ENCODE assay signal across 23 mouse cellular contexts in genomic region chr1:36772198-36772934, GRCm38 (mm10). TPM values are rescaled to one million over a fixed set of nuclear protein-coding genes. Genes with fewer than 3 reads are reported as not detected.
DNase-seq lines count a peak whose midpoint lies in the region; ATAC-seq and TF ChIP-seq lines count a peak whose summit lies in the region.
"Had no signal": no experiment of that assay in that cellular context is flagged by ENCODE, and none has a peak within 500 bp of the region (broad histone marks: within the 10 kb centered on the region; RNA-seq: fewer than 3 reads in every experiment).

No protein-coding gene starts in this region.

- no peaks in the 10 kb centered on the region for H3K9me3 ChIP-seq in intestine, embryonic 15.5 days
- no peaks in the 10 kb centered on the region for H3K9me3 ChIP-seq in stomach, postnatal 0 days (ENCODE audit: control insufficient read depth, low read length)
- no peaks in the 10 kb centered on the region for H3K9me3 ChIP-seq in hindbrain, embryonic 11.5 days (ENCODE audit: control insufficient read depth, low read length)
- H3K9me3 ChIP-seq: embryonic facial prominence, embryonic 12.5 days; G1E; midbrain, embryonic 15.5 days had no signal

- H3K27me3 ChIP-seq in intestine, embryonic 15.5 days (replicated peaks) = peaks cover 3% of the 10 kb centered on the region; the same call in 1 of the 2 replicates
- no peaks in the 10 kb centered on the region for H3K27me3 ChIP-seq in stomach, postnatal 0 days (ENCODE audit: control insufficient read depth, insufficient read depth, low read length)
- peaks cover 5% of the 10 kb centered on the region; the same call in 1 of the 2 replicates for H3K27me3 ChIP-seq in hindbrain, embryonic 11.5 days (ENCODE audit: control insufficient read depth, insufficient read depth, low read length)

- no peak overlapping the region for H3K27ac ChIP-seq in intestine, embryonic 15.5 days
- H3K27ac ChIP-seq in stomach, postnatal 0 days (replicated peaks) = no peak overlapping the region
- H3K27ac ChIP-seq in hindbrain, embryonic 11.5 days (ENCODE audit: low read depth, low read length) = no peak overlapping the region
- H3K27ac ChIP-seq: embryonic facial prominence, embryonic 12.5 days; hindbrain, embryonic 13.5 days; macrophage; midbrain, embryonic 15.5 days; neural tube, embryonic 13.5 days had no signal

- H3K4me2 ChIP-seq in intestine, embryonic 15.5 days (replicated peaks) = no peak overlapping the region
- H3K4me2 ChIP-seq in stomach, postnatal 0 days (replicated peaks; ENCODE audit: low read depth) = no peak overlapping the region
- no peak overlapping the region for H3K4me2 ChIP-seq in hindbrain, embryonic 11.5 days (replicated peaks; ENCODE audit: low read depth, low read length)
- H3K4me2 ChIP-seq: embryonic facial prominence, embryonic 12.5 days; hindbrain, embryonic 13.5 days; midbrain, embryonic 15.5 days; neural tube, embryonic 13.5 days had no signal

- 71% methylated on average over 9 of the region's 9 CpGs for WGBS in intestine, embryonic 15.5 days
- WGBS in stomach, postnatal 0 days = 72% methylated on average over 9 of the region's 9 CpGs
- WGBS in hindbrain, embryonic 11.5 days = 87% methylated on average over 9 of the region's 9 CpGs

- ATAC-seq in intestine, embryonic 15.5 days = peak; percentile 94
- ATAC-seq in stomach, postnatal 0 days (ENCODE audit: low FRiP score, low TSS enrichment) = peak; percentile 90
- ATAC-seq in hindbrain, embryonic 11.5 days (ENCODE audit: low FRiP score) = no peak
- ATAC-seq: forebrain, postnatal 0 days; liver, postnatal 0 days; lung, postnatal 0 days; midbrain, embryonic 15.5 days had no signal

- TF ChIP-seq EP300 in stomach, postnatal 0 days (optimal IDR thresholded peaks at IDR 0.05) = no peak

- DNase-seq in CD4-positive, CD25-positive, alpha-beta regulatory T cell, adult 2 months (ENCODE audit: low read depth, low spot score) = peak; percentile 40
- peak; percentile 40 for DNase-seq in ES-CJ7 (ENCODE audit: low read depth, low spot score)
- peak; percentile 68 for DNase-seq in stomach, postnatal 0 days (ENCODE audit: low spot score)
- DNase-seq in frontal cortex, postnatal 25 days (ENCODE audit: low spot score in 2 of 2) = no peak
- DNase-seq in hindbrain, embryonic 11.5 days (ENCODE audit: low spot score) = no peak
- no peak for DNase-seq in heart, postnatal 4 days
- DNase-seq: adrenal gland, postnatal 14 days; cerebellum, adult 2 months; cerebellum, postnatal 25 days; forebrain, postnatal 0 days; kidney, adult 9 months; liver, postnatal 0 days; right cerebral cortex, adult 18-20 months; right cerebral cortex, postnatal 4 days had no signal

- H3K4me1 ChIP-seq in intestine, embryonic 15.5 days (replicated peaks) = no peaks in the 10 kb centered on the region; the same call in 1 of the 2 replicates
- H3K4me1 ChIP-seq in stomach, postnatal 0 days (replicated peaks; ENCODE audit: control insufficient read depth, insufficient read depth) = no peaks in the 10 kb centered on the region
- 0 out of 2 replicates have a peak, but pooled peaks cover 3% of the 10 kb centered on the region for H3K4me1 ChIP-seq in hindbrain, embryonic 11.5 days (replicated peaks; ENCODE audit: control insufficient read depth, insufficient read depth, low read length)
- H3K4me1 ChIP-seq: hindbrain, embryonic 13.5 days; midbrain, embryonic 15.5 days had no signal

- no peak for TF ChIP-seq CTCF in stomach, postnatal 0 days (IDR thresholded peaks at IDR 0.05; ENCODE audit: low read depth)

- H3K9ac ChIP-seq in intestine, embryonic 15.5 days = no peak overlapping the region
- no peak overlapping the region for H3K9ac ChIP-seq in stomach, postnatal 0 days (ENCODE audit: low read length)
- no peak overlapping the region for H3K9ac ChIP-seq in hindbrain, embryonic 11.5 days (ENCODE audit: low read depth, low read length)
- H3K9ac ChIP-seq: embryonic facial prominence, embryonic 12.5 days; forebrain, postnatal 0 days; hindbrain, embryonic 13.5 days; liver, postnatal 0 days; midbrain, embryonic 15.5 days; neural tube, embryonic 13.5 days had no signal

- H3K4me3 ChIP-seq in intestine, embryonic 15.5 days (replicated peaks) = no peak overlapping the region
- no peak overlapping the region for H3K4me3 ChIP-seq in stomach, postnatal 0 days (ENCODE audit: low read depth, low read length)
- no peak overlapping the region for H3K4me3 ChIP-seq in hindbrain, embryonic 11.5 days (ENCODE audit: low read depth, low read length)
- H3K4me3 ChIP-seq: embryonic facial prominence, embryonic 12.5 days; hindbrain, embryonic 13.5 days; midbrain, embryonic 15.5 days; myocyte; neural tube, embryonic 13.5 days had no signal

- H3K36me3 ChIP-seq in intestine, embryonic 15.5 days = no peaks in the 10 kb centered on the region
- H3K36me3 ChIP-seq in stomach, postnatal 0 days (ENCODE audit: control insufficient read depth, insufficient read depth, low read length) = no peaks in the 10 kb centered on the region
- H3K36me3 ChIP-seq in hindbrain, embryonic 11.5 days (ENCODE audit: control insufficient read depth, insufficient read depth, low read length) = no peaks in the 10 kb centered on the region
- H3K36me3 ChIP-seq: embryonic facial prominence, embryonic 12.5 days; G1E; hindbrain, embryonic 13.5 days; midbrain, embryonic 15.5 days; neural tube, embryonic 13.5 days had no signal

RNA-seq across cellular contexts. Expression of gene Zap70, which starts 10.8 kb away (rescaled TPM):
- polyA plus RNA-seq in intestine, embryonic 15.5 days (2015; fragmentation: Nextera tagmentation; extraction: Ambion mirVana) = 0.48 and 0.52 TPM in 2 replicates
- 0.25 and 0.42 TPM in 2 replicates for polyA plus RNA-seq in stomach, postnatal 0 days (2015; fragmentation: Nextera tagmentation; extraction: Ambion mirVana)
- 0.15 and 0.39 TPM in 2 replicates for polyA plus RNA-seq in hindbrain, embryonic 11.5 days (2014; fragmentation: Nextera tagmentation; extraction: Ambion mirVana)
- under 1 TPM; 0.20 to 0.24 TPM for total RNA-seq in heart, postnatal 4 days (2021)
- total RNA-seq: G1E had no signal
- polyA plus RNA-seq: macrophage had no signal

RNA-seq across cellular contexts. Expression of gene Actr1b, which starts 58.1 kb away (rescaled TPM):
- 90.3 and 92.0 TPM in 2 replicates for polyA plus RNA-seq in intestine, embryonic 15.5 days (2015; fragmentation: Nextera tagmentation; extraction: Ambion mirVana)
- 60.5 and 62.2 TPM in 2 replicates for polyA plus RNA-seq in stomach, postnatal 0 days (2015; fragmentation: Nextera tagmentation; extraction: Ambion mirVana)
- 84.9 and 97.5 TPM in 2 replicates for polyA plus RNA-seq in hindbrain, embryonic 11.5 days (2014; fragmentation: Nextera tagmentation; extraction: Ambion mirVana)
- 100 to 1,000 TPM; 124 to 137 TPM for total RNA-seq in heart, postnatal 4 days (2021)

Comparison
In these comparisons a context has a peak if more than half of its experiments do, and no peak if none do; other contexts are left out.
1. DNase-seq: peak in CD4-positive, CD25-positive, alpha-beta regulatory T cell, adult 2 months (single experiment), ES-CJ7 (single experiment) and stomach, postnatal 0 days (single experiment); none in frontal cortex, postnatal 25 days (0 of 2), hindbrain, embryonic 11.5 days (single experiment) and heart, postnatal 4 days (single experiment).